Mouse (Mus musculus) right cerebral cortex, adult 18-20 months (tissue): ENCODE measurements around the gene Psg16.

Source experiments
- DNase-seq: peaks from one replicate; pipeline ENCODE4 v3.0.0; 2022; ENCODE audit warnings: mixed read lengths

The Psg16 gene

DNA sequence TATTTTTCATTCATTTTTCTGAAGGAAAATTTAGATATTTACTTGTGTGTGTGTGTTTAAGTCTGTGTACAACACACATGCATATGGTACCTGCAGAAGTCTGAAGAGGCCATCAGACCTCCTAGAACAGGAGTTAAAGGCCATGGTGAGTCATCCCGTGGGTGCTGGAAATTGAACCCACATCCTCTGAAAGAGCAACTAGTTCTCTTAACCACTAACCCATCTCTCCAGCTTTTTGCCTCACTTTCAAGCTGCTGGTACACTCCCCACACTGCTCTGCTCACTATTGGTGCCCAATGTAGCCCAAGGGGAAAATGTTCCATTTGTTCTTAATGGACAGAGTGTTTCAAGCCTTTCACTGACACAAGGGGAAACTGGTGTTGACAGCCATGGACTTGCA is 61.5 kb downstream of the Psg16 start:
- DNase-seq: no peak

DNA sequence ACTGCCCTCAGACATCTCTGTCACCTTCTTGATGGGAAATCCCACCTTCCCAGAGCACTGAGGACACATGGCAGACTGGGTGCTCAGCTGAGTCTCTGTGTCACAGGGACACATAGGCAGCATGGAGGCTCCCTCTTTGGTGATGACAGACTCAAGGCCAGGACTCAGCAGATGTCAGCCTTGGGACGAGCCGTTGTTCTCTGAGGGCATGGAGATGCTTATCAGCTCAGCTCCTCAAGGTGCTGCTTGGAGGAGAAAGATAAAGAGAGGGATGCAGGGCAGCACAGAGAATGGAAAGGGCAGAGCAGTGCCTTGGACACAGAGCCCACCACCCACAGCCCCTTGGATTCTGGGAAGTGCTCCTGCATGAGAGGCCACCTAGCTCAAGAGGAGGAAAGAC is 76.1 kb downstream of the Psg16 start, which contains the start of gene Ceacam3:
Gene Ceacam3 (plus strand): TSS at position 352 of the 400 bp plus-strand sequence.
- no peak for DNase-seq

DNA sequence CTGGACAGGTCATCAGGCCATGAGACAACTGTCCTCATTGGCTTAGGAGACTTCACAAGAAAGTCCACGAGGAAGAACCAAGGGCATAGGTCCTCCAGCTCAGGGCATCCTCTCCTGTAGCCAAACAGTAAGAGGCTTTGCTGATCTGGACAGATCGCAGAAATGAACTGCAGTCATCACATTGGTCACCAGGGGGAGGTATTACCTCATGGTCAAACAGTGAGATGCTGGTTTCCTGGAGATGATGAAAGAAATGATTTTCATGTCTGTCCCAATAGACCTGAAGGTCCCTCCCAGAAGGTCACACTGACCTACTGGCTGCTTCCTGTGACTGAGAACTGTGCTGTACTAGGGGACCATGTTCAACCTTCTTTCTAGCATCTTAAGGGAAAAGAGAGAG is 81.8 kb downstream of the Psg16 start:
- peak; percentile 15 for DNase-seq

DNA sequence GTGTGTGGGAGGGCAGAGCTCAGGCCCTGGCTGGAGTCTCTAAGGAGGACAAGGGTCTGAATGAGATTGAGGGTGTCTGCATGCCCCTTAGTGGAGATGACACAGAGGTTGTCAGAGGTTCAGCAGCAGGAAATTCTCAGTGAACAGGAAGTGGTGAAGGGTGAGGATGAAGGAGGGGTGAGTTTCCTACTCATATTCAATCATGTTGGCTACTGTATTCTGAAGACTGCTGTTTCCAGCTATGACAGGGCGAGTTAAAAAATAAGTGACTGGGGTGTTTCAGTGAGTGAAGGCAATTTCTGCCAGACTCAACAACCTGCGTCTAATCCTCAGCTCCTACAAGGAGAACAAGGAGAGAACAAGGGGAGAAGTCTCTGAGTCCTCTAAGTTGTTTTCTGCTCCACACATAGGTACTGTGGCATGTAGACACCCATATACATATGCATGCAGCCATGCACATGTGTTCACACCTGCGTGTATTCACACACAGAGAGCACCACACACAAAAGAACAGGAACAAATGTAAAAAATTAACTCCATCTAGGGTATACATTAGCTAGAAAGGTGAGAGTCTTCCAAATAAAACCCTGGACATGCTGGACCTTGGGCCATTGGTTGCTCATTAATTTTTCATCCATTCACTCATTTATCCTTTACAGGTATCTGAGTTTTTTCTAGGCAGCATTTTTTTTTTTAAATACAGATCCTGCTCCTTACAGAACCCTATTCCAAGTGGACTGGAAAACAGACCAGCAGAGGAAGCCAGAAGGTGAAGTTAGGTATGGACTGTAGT is 83.2 kb downstream of the Psg16 start:
- DNase-seq: no peak

DNA sequence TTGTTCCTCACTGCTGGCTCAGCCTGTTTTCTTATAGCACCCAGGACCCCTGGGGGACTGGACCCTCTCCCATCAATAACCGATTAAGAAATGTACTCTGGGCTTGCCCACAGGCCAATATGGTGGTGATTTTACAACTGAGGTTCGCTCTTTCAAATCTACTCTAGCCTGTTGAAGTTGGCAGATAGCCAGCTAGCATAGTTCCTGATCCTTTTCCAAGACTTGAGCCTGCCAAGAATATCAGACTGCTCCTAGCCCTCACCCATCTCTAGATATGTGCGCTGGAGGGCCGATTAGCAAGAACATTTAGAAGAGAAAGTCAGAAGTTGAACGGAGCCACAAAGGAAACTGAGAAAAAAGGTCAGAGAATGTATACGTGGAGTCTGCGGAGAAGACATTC is 85.2 kb downstream of the Psg16 start:
- DNase-seq: no peak

DNA sequence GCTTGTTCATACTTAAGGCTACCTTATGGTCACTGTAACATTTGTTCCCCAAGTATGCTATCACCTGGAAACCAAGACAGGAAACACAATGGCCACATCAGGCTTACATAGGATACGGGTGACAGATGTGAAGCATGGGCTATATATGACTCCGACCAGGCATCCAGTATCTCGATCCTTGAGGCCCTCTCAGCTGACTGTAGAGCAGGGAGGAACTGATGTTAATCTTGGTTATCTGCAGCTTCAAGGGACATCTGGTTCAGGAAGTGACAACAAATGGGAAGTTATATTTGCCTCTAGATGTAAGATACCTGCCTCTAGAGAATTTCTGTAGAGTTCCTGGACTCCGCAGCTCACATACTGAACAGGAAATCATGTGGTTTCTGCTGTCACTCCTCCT is 98.0 kb downstream of the Psg16 start:
- no peak for DNase-seq
